Mouse (Mus musculus) liver, embryonic 14.5 days (tissue): Measurements from ENCODE around the gene Olfr551.

Experiments used
- CTCF ChIP-seq: IDR thresholded peaks from 2 replicates; pipeline ENCODE4 v1.5.1; 2016; ENCODE audit warnings: antibody characterized with exemption, low read depth, control low read depth
- EP300 ChIP-seq: IDR thresholded peaks from 2 replicates; pipeline ENCODE4 v1.6.1; 2016; ENCODE audit warnings: antibody characterized with exemption, low read depth

GRCm38 (mm10) chr7:102541251-102541650 lies 50.4 kb downstream of the Olfr551 start:
- no peak for TF ChIP-seq CTCF
- no peak for TF ChIP-seq EP300
